Mouse (Mus musculus): ENCODE results near the gene Camta1.
A peak's percentile ranks its signal among the peaks of the same experiment; 100 is the strongest.

The Camta1 gene

DNA sequence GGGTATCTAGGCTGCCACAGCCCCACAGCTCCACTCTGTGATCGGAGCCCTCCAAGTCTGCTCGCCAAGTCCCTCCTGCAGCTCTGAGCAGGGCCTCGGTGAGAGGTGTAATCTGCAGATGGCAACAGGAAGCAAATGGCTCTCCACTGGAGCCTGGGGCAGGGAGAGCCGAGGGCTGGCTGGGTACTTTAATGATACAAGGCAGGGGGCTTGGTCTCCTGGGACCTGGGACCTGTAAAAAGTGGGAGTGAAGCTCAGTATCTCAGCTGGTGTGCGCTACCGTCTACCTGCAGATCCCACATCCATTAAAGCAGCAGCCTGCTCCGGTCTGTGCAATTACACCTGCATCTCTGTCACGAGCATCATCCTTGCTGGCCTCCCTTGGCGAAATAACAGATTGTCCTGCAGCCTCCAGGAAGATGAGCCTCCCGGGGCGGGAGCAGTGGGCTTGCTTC lies 555.3 kb downstream of the Camta1 start:
- DNase-seq: peak; percentile 54 to 71

DNA sequence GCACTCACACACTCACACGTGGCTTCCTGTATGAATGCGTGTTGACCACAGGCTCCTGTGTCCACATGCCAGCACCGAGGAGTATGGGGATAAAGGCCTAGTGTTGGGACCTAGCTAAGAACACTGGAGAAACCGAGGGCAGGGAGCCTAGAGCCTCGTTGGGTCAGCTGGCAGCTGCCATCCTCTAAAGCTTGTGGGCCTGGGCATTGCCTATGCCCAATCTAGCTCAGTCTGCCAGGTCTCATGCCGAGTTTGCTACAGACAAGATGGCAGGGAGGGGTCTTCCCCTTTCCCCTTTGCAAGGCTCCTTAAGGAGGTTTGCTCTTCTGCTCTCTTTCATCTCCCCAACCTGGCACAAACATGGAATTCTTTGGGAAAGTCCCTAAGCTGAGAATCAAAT lies 555.9 kb downstream of the Camta1 start:
- DNase-seq: peak; percentile 69 to 79

DNA sequence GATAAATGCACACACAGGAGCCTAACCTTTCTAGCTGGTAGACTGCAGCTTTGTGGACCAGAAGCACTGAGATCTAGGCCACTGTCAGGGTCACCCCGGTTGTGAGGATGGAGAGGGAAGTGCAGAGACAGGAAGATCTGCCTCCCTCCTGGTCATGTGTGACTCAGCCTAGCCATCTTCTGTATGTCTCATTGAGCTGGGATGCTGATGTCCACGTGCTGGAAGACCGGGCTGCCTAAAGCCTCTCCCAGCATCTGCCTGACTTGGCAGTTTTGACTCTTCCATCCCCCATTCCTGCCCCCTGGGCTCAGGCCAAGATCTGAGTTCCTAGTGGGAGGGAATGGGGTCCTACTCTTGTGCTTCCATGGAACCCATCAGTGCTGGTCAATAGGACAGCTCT lies 557.7 kb downstream of the Camta1 start:
- DNase-seq: no peak

DNA sequence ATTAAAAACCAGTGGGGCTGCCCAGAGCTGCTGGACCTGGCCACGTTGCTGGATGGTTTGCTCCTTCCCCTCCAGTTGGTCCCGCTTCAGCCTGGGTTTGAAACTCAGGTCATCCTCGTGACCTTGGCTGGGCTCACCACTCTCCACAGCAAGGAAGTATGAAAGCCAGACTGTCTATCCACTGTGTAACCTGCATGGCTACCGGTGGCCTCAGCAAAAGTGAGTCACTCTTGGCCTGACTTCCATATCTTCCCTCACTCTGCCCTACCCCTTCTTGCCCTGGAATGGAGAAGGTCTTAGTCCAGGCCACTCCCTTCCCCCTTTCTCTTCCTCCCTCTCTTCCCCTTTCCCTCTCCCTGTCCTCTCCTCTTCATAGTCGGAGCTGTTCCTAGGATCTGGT lies 558.2 kb downstream of the Camta1 start:
- no peak for DNase-seq

DNA sequence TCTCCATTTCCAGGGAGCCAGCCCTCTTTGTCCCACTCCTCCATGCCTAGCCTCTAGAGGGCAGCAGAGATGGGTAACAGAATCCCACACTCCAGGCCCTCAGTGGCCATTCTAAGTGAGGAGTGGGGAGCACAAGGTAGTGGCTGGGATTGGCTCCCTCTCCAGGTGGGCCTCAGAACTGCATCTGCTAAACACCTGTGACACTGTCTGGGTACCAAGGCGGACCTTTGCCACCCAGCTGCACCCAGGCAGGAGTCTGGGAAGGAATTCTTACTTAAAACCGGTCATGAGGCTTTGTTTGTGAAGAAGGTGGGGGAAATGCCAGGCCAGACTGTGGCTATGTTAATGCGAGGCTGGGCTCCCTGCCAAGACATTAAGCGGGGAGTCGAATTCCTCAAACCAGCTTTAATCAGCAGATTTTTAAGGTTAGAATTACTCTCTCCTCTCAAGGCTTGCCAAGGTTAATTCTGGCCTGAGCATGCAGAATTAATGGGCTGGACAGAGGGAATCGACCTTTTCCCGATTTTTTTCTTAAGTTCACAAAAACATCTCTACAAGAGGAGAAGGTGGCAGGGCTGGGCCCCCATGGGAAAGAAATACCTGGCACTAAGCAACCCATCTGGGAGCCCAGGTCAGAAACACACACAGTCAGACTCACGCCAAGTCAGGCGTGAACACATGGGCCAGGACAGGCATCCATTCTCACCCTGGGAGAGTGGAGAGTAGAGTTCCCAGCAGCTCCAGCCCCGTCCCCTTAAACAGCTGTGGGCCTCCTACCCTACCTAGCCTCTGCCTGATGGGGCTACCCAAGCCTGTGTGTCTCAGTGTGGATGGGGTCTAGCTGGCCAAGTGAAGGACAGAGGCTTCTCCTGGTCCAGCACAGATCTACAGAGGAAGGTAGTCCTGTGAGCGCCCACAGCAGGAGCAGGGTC lies 559.2 kb downstream of the Camta1 start:
- DNase-seq: peak; percentile 80 to 81

DNA sequence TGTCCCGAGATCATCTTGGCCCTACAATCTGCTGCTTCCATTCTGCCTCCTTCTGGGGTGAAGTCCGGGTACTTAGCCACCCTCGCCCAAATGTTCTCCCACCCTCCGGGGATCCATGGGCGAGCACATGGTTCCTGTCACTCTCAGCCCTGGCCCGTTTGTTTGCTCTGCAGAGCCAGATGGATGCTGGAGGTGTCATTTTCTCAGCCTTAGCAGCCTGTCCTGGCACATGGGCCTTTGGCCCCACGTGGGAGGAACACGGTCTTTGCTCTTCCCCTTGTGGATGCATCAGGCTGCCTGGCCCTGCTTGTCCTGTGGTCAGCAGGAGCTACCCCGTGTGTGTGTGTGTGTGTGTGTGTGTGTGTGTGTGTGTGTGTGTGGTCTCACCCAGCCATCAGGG lies 560.3 kb downstream of the Camta1 start:
- peak; percentile 58 to 71 for DNase-seq

DNA sequence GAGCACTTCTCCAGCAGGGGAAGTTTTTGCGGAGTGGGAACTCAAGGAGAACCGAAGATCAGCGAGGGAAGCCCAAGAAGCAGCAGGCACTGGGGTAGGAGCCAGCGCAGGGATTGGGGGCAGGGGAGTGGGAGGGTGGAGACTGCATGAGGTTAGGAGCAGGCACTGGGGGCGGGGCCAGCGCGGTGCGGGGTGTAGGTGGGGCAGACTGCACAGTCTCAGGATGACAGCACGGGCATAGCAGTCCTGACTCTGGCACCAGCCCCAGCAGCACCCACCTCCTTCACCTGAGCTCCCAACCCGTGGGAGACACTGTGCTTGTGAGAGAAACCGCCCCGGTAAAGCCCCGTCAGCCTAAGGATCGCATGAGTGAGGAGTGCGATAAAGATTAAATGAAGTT lies 561.0 kb downstream of the Camta1 start:
- peak; percentile 52 to 63 for DNase-seq

DNA sequence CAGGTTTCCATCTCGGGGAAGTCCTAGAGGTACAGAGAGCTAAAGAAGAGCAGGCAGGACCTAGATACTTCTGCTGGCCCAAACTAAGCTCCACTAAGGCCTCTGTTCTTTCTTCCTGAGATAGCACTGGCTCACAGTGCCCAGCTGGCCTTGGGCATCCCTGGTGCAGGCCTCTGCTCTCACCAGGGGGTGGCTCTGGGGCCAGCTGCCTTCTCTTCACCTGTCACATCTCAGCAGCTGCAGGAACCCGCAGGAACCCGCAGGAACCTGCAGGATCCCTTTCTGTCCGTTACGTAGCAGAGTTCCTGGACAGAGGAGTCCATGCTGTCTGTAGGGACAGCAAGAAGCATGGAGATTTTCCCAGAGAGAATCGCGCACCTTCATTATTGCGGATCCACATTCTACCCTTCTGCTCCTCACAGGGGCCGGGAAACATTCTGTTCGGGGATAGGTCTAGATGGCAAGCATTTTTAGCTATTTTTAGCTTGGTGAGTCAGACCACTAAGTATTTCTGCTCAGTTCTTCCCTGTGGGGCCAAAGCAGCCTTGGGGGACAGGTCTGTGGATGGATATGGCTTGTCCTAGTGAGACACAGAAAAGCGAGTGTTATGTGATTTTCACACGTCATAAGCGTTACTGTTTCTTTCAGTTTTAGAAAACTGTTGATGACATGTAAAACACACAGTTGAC lies 566.0 kb downstream of the Camta1 start:
- DNase-seq: no peak

DNA sequence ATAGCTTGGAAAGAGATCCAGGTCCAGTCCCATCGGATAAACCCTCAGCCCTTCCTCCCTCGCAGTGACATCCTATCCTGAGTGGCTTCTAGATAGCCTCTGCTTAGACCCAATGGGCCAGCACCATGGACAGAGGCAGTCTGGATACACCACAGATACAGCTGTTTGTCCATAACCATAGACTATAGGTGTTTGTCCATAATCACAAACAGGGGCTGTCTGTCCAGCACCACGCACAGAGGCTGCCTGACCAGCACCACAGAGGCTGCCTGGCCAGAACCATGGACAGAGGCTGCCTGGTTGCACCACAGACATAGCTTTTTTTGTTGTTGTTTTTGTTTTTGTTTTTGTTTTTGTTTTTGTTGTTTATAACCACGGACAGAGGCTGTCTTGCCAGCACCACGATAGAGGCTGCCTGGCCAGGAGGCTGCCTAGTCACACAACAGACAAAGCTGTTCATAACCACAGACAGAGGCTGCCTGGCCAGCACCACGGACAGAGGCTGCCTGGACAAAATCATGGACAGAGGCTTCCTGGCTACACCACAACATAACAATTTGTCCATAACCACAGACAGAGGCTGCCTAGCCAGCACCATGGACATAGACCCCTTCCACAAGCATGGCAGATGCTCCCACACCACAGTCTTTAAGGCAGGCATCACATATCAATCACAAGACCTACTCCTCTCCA lies 572.6 kb downstream of the Camta1 start:
- DNase-seq: no peak

DNA sequence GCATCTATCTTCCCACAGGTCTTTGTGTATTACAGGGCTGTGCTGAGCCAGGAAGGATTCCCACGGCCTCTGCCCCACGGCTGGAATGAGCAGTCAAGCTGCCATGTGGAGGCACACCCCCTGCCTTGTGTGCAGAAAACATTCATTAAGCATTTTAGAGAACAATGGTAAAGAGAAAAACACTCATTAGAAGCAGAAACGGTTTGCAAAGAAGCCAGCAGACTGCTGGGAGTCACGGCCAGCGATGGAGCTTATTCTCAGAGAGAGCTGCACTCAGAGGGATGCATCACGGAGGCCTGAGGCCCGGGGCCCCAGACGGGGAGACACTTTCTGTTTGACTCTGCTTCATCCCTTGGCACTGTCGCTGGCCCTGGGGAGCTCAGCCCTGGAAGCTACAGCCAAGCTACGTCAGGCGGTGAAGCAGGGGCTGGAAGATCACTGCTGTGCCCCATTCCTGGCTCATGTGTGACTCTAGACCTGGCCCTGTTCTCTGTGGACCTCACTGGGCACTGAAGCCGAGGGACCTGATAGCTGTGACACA lies 575.7 kb downstream of the Camta1 start:
- peak in 1 of 2 experiments; percentile 53 for DNase-seq

DNA sequence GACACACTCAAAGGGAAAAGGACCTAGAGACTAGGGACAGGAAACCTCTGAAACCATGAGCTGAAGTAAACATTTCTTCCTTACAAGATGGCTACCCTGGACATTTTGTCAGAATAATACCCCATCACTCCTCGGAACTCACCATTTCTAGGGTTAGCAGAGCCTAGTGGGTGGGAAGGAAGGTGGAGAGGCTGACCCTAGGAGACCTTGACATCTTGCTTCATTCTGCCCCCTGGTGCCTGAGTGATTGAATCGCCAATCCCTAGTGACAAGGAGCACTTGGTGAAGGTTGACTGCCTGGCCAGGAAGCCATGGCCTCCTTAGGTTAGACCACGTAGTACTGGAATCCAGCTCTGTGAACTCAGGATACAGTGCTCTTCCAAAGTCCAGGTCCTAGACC lies 576.2 kb downstream of the Camta1 start:
- DNase-seq: no peak

DNA sequence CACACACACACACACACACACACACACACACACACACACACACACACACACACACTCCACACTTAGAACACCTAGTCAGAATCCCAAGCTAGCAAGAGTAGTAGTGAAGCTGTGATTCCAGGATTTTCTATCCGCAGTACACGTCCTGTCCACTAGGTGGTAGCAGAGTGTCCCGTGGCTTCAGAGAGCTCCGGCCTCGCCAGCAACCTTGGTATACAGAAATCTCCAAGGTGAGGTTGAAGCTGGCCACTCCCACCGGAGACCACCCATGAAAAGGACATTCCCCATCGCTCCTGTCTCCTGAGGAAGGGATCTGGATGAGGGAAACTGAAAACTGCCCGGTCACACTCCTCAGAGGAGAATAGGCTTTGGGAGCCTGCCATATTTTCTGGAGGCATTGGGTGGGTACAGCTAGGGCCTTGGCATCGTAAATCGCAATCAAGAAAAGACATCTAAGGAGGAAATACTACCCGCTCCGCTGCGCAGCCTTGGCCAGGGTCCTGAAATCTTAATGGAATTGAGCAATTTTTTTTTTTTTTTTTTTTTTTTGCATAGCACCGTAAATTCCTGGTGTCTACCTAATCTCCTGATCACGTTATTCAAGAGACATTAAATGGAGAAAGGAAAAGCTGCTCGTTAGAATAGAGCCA lies 578.5 kb downstream of the Camta1 start:
- peak; percentile 86 to 89 for DNase-seq

DNA sequence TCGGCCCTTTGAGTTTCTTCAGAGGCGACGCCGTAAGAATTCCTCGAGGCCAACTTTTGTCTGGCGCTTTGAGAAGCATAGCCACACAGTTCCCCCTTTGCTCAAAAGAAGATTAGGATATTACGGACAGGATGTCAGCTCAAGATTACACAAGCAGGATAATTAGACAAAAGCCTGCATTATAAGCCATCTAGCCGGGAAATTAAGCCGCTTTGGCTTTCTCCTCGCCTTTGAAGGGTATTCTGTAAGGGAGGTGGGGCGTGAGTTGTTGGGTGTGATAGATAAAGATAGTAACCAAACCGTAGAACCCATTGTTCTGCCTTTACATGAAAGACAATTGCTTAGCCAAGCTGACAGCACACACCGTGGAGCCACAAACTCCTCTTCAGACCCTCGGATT lies 579.6 kb downstream of the Camta1 start:
- DNase-seq: no peak

DNA sequence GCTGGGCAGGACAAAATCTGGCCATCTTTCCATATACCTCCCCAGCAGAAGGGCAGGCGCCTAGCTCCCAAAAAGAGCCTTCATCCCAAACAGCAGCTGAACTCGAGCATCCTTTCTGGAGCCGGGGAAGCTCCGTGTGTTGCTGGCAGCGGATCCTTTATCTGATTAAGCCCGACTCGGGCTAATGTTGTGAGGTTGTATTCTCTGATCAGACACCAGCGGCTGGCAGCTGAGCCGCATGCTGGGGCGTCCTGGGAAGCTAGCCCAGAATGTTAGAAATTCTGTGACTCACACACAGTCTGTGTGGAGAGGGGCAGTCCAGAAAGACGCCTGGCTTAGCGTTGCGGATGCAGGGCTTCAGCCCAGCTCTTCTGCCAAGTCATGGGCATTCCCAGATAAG lies 586.4 kb downstream of the Camta1 start:
- DNase-seq: peak; percentile 79 to 87

DNA sequence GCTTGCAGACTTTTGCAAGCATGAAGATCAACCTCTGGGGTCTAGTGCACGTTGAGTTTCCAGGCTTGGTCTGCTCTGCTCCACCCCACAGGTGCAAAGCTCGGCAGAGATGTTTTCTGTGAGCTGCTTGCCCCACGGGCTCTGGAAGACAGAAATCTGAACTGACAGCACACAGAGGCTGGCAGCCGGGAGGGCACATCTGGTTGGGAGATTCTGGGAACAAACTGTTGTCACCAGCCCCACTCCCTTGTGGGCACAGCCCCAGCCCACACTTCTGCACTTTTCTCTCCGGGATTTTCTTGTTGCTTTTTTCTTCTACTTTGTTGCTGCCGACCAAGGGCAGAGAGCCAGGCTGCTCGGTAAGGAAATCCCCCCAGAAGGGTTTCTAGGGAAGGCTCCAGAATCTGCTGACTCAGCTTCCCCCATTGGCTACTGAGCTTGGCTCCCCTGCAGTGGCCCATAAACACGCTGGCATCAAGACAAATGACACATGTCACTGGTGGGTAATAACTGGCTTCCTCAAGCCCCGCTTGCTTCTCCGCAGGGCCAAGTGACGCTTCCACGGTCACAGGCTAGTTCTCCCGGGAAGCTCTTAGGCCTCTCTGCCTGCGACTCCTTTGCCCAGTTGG lies 597.8 kb downstream of the Camta1 start:
- peak; percentile 56 to 57 for DNase-seq

DNA sequence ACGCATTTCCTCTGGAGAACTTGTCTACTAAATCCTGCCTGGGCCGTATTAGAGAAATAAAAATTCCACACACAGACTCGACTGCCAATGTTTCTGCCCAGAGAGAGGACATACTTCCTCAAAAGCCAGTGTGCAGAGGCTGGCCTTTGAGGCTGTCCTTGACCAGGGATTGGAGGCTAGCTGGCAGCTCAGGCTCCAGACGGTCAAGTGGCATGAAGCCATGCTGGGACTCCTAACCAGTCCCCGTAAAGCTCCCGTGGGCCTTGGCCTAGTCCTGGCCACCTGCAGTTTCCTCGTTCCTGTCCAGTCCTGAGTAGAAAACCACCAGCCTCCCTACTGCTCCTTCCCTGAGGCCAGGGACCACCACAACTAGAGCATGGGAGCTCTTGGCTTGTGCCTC lies 598.6 kb downstream of the Camta1 start:
- peak; percentile 59 to 68 for DNase-seq

DNA sequence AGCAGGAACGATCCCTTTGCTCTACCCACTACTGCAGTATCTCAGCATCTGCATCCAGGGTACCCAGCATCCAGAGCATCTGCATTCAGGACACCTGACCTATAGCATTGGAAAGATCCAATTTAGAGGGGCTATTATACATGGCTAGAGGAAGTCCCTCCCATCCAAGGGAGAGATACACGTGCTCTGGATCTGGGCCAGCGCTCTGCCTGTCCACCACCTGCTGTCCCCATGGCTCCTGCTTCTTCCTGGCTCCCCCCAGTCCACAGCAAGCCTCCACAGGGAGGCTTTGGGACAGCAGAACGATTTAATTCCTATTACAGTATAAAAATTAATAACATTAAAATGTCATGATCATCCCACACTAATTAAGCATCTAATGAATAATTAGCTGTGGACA lies 605.1 kb downstream of the Camta1 start:
- peak; percentile 61 to 65 for DNase-seq

DNA sequence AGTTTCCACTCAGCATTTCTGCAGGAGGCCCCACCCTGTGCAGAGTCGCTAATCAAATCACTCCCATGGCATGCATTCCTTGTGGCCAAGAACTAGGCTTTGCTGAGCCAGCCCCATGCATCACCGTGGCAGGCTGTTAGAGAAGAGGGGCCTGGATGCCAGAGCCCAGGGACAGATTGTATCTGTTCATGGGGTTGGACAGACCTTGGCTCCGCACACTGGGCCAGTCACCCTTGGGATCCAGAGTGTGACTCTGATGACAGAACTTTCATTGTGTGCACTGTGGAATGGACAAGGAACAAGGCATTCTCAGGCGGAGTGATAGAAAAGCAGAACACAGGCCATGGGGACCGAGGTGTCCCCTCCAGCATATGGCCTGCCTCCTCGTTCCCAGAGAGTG lies 610.9 kb downstream of the Camta1 start:
- DNase-seq: no peak

DNA sequence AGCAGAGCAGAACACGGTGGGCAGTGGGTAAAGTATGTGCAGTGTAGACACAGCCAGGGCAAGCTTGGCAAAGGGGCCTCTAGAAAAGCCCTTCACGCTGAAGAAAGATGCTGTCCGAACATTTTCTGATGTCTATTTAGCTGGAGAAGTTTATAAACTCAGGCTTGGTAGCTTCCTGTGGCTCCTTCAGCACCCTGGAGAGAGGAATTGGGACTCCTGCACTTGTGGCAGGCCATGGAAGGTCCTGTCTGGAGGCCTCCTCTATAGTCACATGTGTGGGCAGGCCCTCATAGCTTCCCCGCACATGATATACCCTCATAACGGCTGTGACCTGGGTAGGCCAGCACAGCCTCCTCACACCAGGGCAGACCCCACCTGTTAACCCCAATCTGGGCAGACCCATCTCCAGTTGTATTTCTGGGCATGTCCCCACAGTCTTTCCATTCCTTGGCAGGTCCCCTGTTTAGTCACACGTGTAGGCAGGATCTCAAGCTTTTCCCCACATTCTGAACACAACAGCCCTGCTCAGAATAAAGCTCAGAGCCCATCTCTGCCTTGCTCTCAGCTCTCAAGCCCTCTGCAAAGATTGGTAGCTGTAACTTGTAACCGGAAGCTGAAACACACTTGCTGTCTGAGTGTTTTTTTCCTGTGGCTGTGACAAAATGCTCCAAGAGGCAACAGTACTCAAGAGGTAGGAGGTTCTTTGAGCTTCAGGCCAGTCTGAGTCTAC lies 616.4 kb downstream of the Camta1 start:
- no peak for DNase-seq

DNA sequence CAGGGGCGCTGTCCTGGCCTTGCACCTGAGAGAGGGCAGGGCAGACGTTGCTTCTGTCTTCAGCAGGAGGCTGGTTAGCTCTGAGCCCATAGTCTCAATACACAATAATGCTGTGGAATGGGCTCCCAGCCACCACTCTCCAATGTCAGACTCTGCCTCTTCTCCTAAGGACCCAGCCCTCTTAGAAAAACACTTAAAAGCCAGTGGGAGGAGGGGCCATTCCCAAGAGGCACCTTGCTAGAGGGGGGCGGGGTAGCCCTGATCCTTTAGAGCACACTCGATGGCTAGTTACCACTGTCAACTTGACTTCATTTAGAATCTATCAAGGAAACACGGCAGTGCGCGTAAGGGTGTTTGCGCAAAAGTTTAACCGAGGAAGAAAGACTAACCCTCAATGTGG lies 618.2 kb downstream of the Camta1 start:
- no peak for DNase-seq

DNA sequence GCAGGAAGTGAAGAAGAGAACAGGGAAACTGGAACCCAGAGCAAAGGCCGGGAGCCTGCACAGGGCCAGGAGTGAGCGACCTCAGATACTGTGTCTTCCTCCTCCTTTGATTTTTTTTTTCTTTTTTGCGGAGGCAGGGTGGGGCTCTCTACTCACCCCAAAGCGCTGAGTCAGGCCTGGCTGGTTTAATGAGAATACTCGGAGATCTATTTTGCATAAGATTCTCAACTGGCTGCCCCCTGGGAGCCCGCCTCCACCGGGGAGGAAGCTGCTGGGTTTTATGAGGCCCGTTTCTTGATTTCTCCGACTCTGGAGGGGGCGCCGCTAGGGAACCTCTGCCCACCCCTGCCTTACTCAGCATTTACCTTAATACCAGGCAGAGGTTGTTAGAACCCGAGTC lies 618.9 kb downstream of the Camta1 start:
- no peak for DNase-seq
